Mouse (Mus musculus) limb, embryonic 12.5 days (tissue): ENCODE data around the gene Cby1. TPM values are rescaled to one million over a fixed set of nuclear protein-coding genes. Genes with fewer than 3 reads are reported as not detected.

Source experiments
- ATAC-seq: fragments of 200-750 bp; cut with Nextera tagmentation; 2 replicates; pipeline ENCODE4 v1.8.0; 2017; ENCODE audit warnings: low read depth, moderate TSS enrichment; ENCODE audit not compliant: insufficient number of reproducible peaks, insufficient read depth, low FRiP score, low TSS enrichment
- H3K27ac ChIP-seq: fragments of 300-500 bp; sonication (generic); 2 replicates; pipeline ENCODE4 v1.5.1; 2016; ENCODE audit warnings: mild to moderate bottlenecking, moderate library complexity
- H3K27me3 ChIP-seq: fragments of 300-500 bp; sonication (generic); 2 replicates; pipeline ENCODE4 v1.6.1; 2016; ENCODE audit warnings: mild to moderate bottlenecking, moderate library complexity
- H3K36me3 ChIP-seq: fragments of 300-500 bp; sonication (generic); 2 replicates; pipeline ENCODE4 v1.6.1; 2016; ENCODE audit warnings: mild to moderate bottlenecking, moderate library complexity
- H3K4me1 ChIP-seq: fragments of 300-500 bp; sonication (generic); replicated peaks from 2 replicates; pipeline ENCODE4 v1.6.1; 2016
- H3K4me2 ChIP-seq: fragments of 300-500 bp; sonication (generic); 2 replicates; pipeline ENCODE4 v1.6.1; 2016; ENCODE audit warnings: mild to moderate bottlenecking, moderate library complexity
- H3K4me3 ChIP-seq: fragments of 300-500 bp; sonication (generic); replicated peaks from 2 replicates; pipeline ENCODE4 v1.5.1; 2016; ENCODE audit warnings: mild to moderate bottlenecking
- H3K9ac ChIP-seq: fragments of 300-500 bp; sonication (generic); replicated peaks from 2 replicates; pipeline ENCODE4 v1.6.1; 2016; ENCODE audit warnings: mild to moderate bottlenecking, moderate library complexity
- H3K9me3 ChIP-seq: fragments of 300-500 bp; sonication (generic); 2 replicates; pipeline ENCODE4 v1.6.1; 2016; ENCODE audit warnings: mild to moderate bottlenecking, moderate library complexity
- WGBS: fragments of 180-500 bp; shearing (Covaris S2); methylation state at CpG from one replicate; pipeline ENCODE4 v1.1.7; 2016; 5-methylcytosine and 5-hydroxymethylcytosine counted together
- polyA plus RNA-seq: library from polyadenylated mRNA; unstranded; fragments of >200 nt; fragmentation: Nextera tagmentation; extraction: Ambion mirVana; gene quantifications from 2 replicates; pipeline ENCODE4 v1.2.1, GENCODE M21; 2016

Cby1 gene
- polyA plus RNA-seq, 1 experiment from 2014 or later: 57.6 TPM

DNA sequence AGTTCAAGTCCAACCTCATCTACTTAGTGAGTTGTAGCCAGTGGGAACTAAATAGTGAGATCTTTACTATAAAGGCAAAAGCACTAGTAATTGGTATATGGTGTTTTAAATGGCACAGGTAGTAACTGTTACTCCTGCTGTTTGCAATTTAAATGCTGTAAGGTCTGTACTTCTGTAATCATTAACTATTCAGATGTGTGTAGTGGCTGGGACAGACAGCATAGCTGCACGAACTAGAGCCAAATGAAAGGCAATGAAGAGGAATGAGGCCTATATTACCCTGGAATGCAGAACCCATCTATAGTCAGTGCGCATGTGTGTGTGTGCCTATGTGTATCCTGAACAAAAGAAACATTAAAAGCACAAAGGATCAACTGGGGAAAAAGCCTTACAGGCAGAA, 18.9 kb downstream of the Cby1 start:
- no peak overlapping the region for H3K9ac ChIP-seq
- H3K4me2 ChIP-seq: no peak overlapping the region
- H3K36me3 ChIP-seq: peaks cover 46% of the 10 kb centered on the region
- no peak overlapping the region for H3K27ac ChIP-seq
- no peak overlapping the region for H3K4me3 ChIP-seq
- 93% methylated on average over 2 of the region's 2 CpGs for WGBS
- H3K4me1 ChIP-seq: no peaks in the 10 kb centered on the region
- H3K27me3 ChIP-seq: no peaks in the 10 kb centered on the region
- ATAC-seq: no peak
- no peaks in the 10 kb centered on the region for H3K9me3 ChIP-seq

- Histone ChIP-seq H3K4me2 (no peak overlapping the region), H3K4me1 (peaks cover 35% of the 10 kb centered on the region), H3K36me3 (peaks cover 8% of the 10 kb centered on the region; the same call in 1 of the 2 replicates), H3K9ac (no peak overlapping the region), H3K9me3 (no peaks in the 10 kb centered on the region), H3K27ac (no peak overlapping the region), H3K27me3 (no peaks in the 10 kb centered on the region), H3K4me3 (no peak overlapping the region)
- no peak for ATAC-seq
- 89% methylated on average over 4 of the region's 4 CpGs for WGBS
These were observed 23.0 kb downstream of the Cby1 start for GRCm38 (mm10) chr15:79681973-79682372.

GRCm38 (mm10) chr15:79683146-79683545, 24.1 kb downstream of the Cby1 start:
- ATAC-seq: no peak
- no peaks in the 10 kb centered on the region for H3K27me3 ChIP-seq
- H3K36me3 ChIP-seq: no peaks in the 10 kb centered on the region
- no peak overlapping the region for H3K9ac ChIP-seq
- H3K27ac ChIP-seq: no peak overlapping the region
- 90% methylated on average over 6 of the region's 6 CpGs for WGBS
- H3K4me3 ChIP-seq: no peak overlapping the region; the same call in 1 of the 2 replicates
- H3K4me2 ChIP-seq: peak overlapping the region; percentile 18; the same call in 1 of the 2 replicates
- H3K4me1 ChIP-seq: peaks cover 35% of the 10 kb centered on the region
- H3K9me3 ChIP-seq: no peaks in the 10 kb centered on the region

DNA sequence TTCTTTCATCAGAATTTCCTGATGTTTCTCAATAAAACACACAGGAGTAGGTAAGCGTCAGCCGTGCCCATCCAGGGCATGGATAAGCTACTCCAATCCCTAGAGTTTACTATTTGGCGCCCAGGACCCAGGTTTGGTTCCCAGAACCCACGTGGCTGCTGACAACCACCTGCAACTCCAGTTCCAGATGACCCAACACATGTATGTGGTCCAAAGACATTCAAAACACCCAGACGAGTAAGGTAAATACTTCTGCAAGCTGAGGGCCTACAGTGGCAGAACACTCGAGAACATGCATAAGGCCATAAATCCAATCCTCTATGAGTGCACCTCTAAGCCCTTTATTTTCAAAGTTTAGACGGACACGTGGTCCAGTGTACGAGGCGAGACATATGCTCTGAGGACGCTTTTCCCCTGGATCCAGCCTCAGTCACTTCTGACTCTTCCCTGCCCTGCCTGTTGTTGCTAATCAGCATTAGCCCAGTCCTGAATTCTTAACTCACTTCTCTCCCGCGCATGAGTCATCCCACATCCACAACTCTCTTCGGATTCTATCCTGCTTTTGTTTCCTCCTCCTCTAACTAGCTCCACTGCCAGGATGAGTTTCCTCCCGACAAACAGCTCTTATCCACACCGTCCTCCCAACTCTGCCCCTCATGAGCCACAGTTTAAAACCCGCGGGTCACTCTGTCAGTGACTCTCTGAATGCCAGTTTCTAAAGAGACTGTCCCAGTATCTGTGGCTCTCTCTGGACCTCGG, 24.9 kb downstream of the Cby1 start:
- WGBS: 81% methylated on average over 19 of the region's 19 CpGs
- peak overlapping the region; percentile 93 for H3K9ac ChIP-seq
- no peaks in the 10 kb centered on the region for H3K9me3 ChIP-seq
- H3K36me3 ChIP-seq: no peaks in the 10 kb centered on the region
- peak overlapping the region; percentile 80 for H3K4me2 ChIP-seq
- no peak for ATAC-seq
- no peak overlapping the region for H3K27ac ChIP-seq
- H3K4me3 ChIP-seq: no peak overlapping the region
- H3K27me3 ChIP-seq: no peaks in the 10 kb centered on the region
- H3K4me1 ChIP-seq: peaks cover 40% of the 10 kb centered on the region

DNA sequence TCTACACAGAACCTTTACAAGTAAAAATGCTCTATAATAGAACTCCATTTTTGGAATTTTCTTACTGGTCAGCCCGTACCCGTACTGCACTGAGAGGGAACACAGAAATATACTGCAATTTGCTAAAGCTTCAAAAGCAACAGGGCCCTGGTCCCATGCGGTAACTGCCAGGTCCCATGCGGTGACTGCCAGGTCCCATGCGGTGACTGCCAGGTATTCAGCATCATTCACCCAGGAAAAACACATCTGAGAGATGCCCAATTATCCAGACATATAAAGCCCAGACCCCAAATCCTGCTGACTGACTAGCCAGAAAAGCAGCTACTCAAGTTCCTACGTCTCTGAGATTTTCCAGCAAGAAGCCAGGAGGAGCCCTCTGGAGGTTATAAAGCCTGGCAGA, 25.6 kb downstream of the Cby1 start:
- Histone ChIP-seq H3K4me3 (peak overlapping the region; percentile 88), H3K9ac (peak overlapping the region; percentile 93), H3K9me3 (no peaks in the 10 kb centered on the region), H3K4me2 (peak overlapping the region; percentile 80), H3K27me3 (no peaks in the 10 kb centered on the region), H3K4me1 (peaks cover 44% of the 10 kb centered on the region), H3K36me3 (no peaks in the 10 kb centered on the region), H3K27ac (no peak overlapping the region)
- no peak for ATAC-seq
- WGBS: 84% methylated on average over 6 of the region's 6 CpGs

DNA sequence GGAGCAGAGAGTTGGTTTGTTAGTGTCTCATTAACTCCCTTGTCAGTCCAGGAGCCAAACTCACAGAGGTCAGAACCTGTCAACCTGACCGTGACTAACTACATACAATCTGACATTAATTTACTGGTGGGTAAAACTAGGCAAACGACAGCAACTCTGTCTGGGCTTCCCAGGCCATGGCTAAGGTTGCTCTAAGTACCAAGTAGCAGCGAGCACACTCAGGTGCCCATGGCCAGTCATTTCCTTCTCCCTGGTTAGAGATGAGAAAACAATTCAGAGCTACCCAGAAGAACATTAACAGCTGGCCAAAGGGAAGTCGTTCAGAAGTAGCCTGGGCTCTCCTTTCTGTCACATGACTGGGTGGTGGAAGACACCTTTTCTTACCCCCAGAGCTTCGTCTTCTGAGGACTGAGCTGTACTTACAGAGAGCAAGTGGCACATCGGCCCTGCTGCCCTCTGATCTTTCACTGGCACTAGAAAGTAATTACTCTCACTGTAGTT, 26.2 kb downstream of the Cby1 start:
- ATAC-seq: no peak
- Histone ChIP-seq H3K4me3 (peak overlapping the region; percentile 88), H3K4me1 (peaks cover 46% of the 10 kb centered on the region), H3K9ac (peak overlapping the region; percentile 93), H3K9me3 (no peaks in the 10 kb centered on the region), H3K27me3 (no peaks in the 10 kb centered on the region), H3K27ac (no peak overlapping the region), H3K4me2 (peak overlapping the region; percentile 80), H3K36me3 (no peaks in the 10 kb centered on the region)
- WGBS: 20% methylated on average over 6 of the region's 6 CpGs

DNA sequence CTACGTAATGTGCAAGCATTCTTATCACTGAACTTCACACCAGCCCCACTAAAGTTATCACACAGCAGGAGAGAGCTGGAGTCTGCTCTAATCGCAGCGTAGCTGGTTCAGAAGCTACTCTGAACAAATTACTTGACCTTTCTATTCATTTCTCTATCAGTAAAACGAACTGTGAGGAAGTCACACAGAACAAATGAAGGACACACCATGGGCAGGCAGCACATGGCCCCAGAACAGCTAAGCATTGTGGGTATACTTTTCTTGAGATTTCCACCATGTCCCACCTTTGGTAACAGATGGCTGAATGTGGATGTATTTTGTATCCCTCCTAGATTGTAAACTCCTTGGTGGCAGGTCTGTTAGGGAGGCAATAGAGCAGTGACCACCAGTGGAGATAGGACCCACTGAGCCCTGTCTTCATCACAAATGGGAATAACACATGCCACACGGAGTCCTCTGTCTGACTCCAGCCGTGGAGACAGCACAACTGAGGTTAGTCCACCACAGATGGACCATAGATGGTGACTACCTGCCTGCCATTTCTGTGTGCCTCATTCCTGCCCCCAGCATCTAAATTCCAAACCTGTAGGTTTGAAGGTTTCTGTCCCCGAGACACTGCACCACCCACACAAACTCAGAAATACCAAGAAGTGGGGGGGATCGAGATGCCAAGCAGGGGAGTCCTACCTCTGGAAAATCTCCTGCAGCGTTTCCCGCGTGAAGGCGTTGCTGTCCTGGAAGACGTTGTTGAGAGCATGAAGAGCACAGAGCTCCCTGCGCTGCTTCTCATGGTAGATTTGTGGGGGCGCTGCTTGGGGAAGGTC, 27.3 kb downstream of the Cby1 start:
- H3K36me3 ChIP-seq: no peaks in the 10 kb centered on the region
- peaks cover 46% of the 10 kb centered on the region for H3K4me1 ChIP-seq
- no peaks in the 10 kb centered on the region for H3K27me3 ChIP-seq
- ATAC-seq: no peak
- H3K27ac ChIP-seq: no peak overlapping the region
- H3K9ac ChIP-seq: peak overlapping the region; percentile 93
- H3K4me2 ChIP-seq: peak overlapping the region; percentile 80
- H3K4me3 ChIP-seq: peak overlapping the region; percentile 88
- H3K9me3 ChIP-seq: no peaks in the 10 kb centered on the region
- 17% methylated on average over 15 of the region's 15 CpGs for WGBS

- Histone ChIP-seq H3K4me3 (peak overlapping the region; percentile 88), H3K27ac (peak overlapping the region; percentile 97), H3K9me3 (no peaks in the 10 kb centered on the region), H3K4me1 (peaks cover 53% of the 10 kb centered on the region), H3K4me2 (peak overlapping the region; percentile 80), H3K36me3 (no peaks in the 10 kb centered on the region), H3K27me3 (no peaks in the 10 kb centered on the region), H3K9ac (peak overlapping the region; percentile 93)
- under 1% methylated on average over 33 of the region's 33 CpGs for WGBS
- ATAC-seq: no peak
These were observed 28.2 kb downstream of the Cby1 start for GRCm38 (mm10) chr15:79687175-79687574.

DNA sequence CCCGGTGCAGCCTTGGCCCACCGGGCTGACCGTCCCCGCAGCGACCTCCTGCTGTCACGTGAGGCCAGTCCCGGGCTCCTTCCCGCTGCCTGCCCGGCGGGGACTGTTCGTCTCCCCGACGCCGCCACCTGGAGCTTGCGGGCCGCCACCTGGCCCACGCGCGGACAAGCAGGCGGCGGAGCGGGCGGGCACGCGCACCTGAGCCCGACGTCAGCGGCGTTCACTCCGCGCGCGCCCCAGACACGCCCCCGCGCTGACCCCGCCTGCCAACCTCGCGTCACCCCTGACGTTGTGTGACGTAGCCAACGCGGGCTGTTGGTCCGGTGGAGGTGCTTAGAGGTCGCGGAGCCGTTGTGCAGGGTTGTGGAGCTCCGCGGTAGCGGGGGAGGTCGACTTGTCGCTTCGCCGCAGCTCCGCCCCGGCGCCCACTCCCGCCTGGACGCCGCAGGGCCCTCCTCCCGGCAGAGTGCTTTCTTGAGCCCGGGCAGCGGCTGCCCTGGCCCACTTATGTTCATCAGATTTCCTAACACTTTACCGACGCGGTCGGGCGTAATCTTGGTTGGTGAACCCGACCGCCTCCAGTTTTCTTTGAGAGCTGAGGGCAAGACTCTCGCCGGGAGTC, 28.8 kb downstream of the Cby1 start, which contains the start of gene Josd1:
TSS of gene Josd1 (minus strand) at position 274 of the 622 bp plus-strand sequence.
- H3K36me3 ChIP-seq: no peaks in the 10 kb centered on the region
- peak within 1 kb of the TSS; percentile 80 for H3K4me2 ChIP-seq
- peak; percentile 60 for ATAC-seq
- H3K9ac ChIP-seq: peak within 1 kb of the TSS; percentile 93
- no peaks in the 10 kb centered on the region for H3K9me3 ChIP-seq
- H3K27ac ChIP-seq: peak within 1 kb of the TSS; percentile 97
- peak within 1 kb of the TSS; percentile 88 for H3K4me3 ChIP-seq
- WGBS: under 1% methylated on average over 72 of the region's 72 CpGs
- H3K27me3 ChIP-seq: no peaks in the 10 kb centered on the region
- H3K4me1 ChIP-seq: peaks cover 59% of the 10 kb centered on the region

GRCm38 (mm10) chr15:79688268-79688956, 29.4 kb downstream of the Cby1 start:
- Histone ChIP-seq H3K9ac (peak overlapping the region; percentile 93), H3K4me2 (peak overlapping the region; percentile 80), H3K9me3 (no peaks in the 10 kb centered on the region), H3K27me3 (no peaks in the 10 kb centered on the region), H3K4me1 (peaks cover 55% of the 10 kb centered on the region), H3K4me3 (peak overlapping the region; percentile 88), H3K36me3 (no peaks in the 10 kb centered on the region), H3K27ac (peak overlapping the region; percentile 97)
- WGBS: 3% methylated on average over 8 of the region's 8 CpGs
- no peak for ATAC-seq
